In genomic region chr11:61658360-61658922, GRCm38 (mm10) we compare ENCODE assay signal across 16 mouse cellular contexts. TPM values are rescaled to one million over a fixed set of nuclear protein-coding genes. Genes with fewer than 3 reads are reported as not detected.
"Had no signal": no experiment of that assay in that cellular context is flagged by ENCODE, and none has a peak within 500 bp of the region (broad histone marks: within the 10 kb centered on the region; RNA-seq: fewer than 3 reads in every experiment).

No protein-coding gene starts in this region.

- ATAC-seq: intestine, embryonic 15.5 days; midbrain, embryonic 16.5 days had no signal

- H3K4me3 ChIP-seq: intestine, embryonic 15.5 days; limb, embryonic 12.5 days; megakaryocyte, embryonic 14.5 days; midbrain, embryonic 12.5 days; neural tube, embryonic 15.5 days had no signal

- DNase-seq: kidney, adult 18-20 months; kidney, postnatal 4 days; layer of hippocampus, postnatal 36 days; liver; lung, adult 2 months; right cerebral cortex, postnatal 25 days; thymus, adult 18-20 months; thymus, postnatal 14 days had no signal

- H3K4me1 ChIP-seq: midbrain, embryonic 12.5 days; neural tube, embryonic 15.5 days had no signal

- H3K27me3 ChIP-seq: intestine, embryonic 15.5 days; limb, embryonic 12.5 days; neural tube, embryonic 15.5 days had no signal

- H3K9ac ChIP-seq: intestine, embryonic 15.5 days; limb, embryonic 12.5 days; liver, embryonic 14.5 days; midbrain, embryonic 12.5 days; neural tube, embryonic 15.5 days had no signal

- H3K27ac ChIP-seq: intestine, embryonic 15.5 days; limb, embryonic 12.5 days; liver, embryonic 14.5 days; macrophage; midbrain, embryonic 12.5 days; neural tube, embryonic 15.5 days had no signal

- H3K9me3 ChIP-seq: intestine, embryonic 15.5 days; limb, embryonic 12.5 days; megakaryocyte, embryonic 14.5 days; midbrain, embryonic 12.5 days; neural tube, embryonic 15.5 days had no signal

- H3K36me3 ChIP-seq: intestine, embryonic 15.5 days; limb, embryonic 12.5 days; midbrain, embryonic 12.5 days; neural tube, embryonic 15.5 days had no signal

- H3K4me2 ChIP-seq: intestine, embryonic 15.5 days; limb, embryonic 12.5 days; midbrain, embryonic 12.5 days; neural tube, embryonic 15.5 days had no signal

RNA-seq across cellular contexts. Expression of gene Fam83g, which starts 25.4 kb away (rescaled TPM):
- total RNA-seq: layer of hippocampus, postnatal 36 days had no signal
- polyA plus RNA-seq: macrophage had no signal
